Mouse (Mus musculus): ENCODE data around the gene Areg. TPM values are rescaled to one million over a fixed set of nuclear protein-coding genes. Genes with fewer than 3 reads are reported as not detected.

Areg gene
- polyA plus RNA-seq, 1 experiment from 2014 or later: 0.27 TPM

- Histone ChIP-seq H3K36me3 (ENCODE audit: control insufficient read depth, insufficient read depth, low read length) (no peaks in the 10 kb centered on the region), H3K27ac (replicated peaks in 1 of 2; ENCODE audit: control insufficient read depth in 1 of 2, insufficient read depth in 1 of 2, low read depth in 2 of 2, low read length in 2 of 2) (no peak overlapping the region), H3K4me1 (ENCODE audit: control insufficient read depth in 2 of 2, insufficient read depth in 2 of 2, low read length in 2 of 2) (no peaks in the 10 kb centered on the region), H3K9ac (ENCODE audit: low read length) (no peak overlapping the region), H3K27me3 (ENCODE audit: control insufficient read depth, insufficient read depth, low read length) (no peaks in the 10 kb centered on the region), H3K4me2 (ENCODE audit: low read length) (no peak overlapping the region), H3K4me3 (ENCODE audit: control insufficient read depth in 1 of 2, insufficient read depth in 1 of 2, low read depth in 1 of 2, low read length in 2 of 2) (no peak overlapping the region), H3K9me3 (ENCODE audit: control insufficient read depth, low read length) (no peaks in the 10 kb centered on the region)
- ATAC-seq (ENCODE audit: insufficient number of reproducible peaks, insufficient read depth, low FRiP score, low read depth): no peak
- 54% methylated on average over 5 of the region's 5 CpGs for WGBS
Measured at GRCm38 (mm10) chr5:91166601-91167000, 27.2 kb downstream of the Areg start.

GRCm38 (mm10) chr5:91176397-91176796, 37.0 kb downstream of the Areg start:
- no peaks in the 10 kb centered on the region for H3K4me1 ChIP-seq (ENCODE audit: control insufficient read depth in 2 of 2, insufficient read depth in 2 of 2, low read length in 2 of 2)
- ATAC-seq (ENCODE audit: insufficient number of reproducible peaks, insufficient read depth, low FRiP score, low read depth): no peak
- no peaks in the 10 kb centered on the region for H3K27me3 ChIP-seq (ENCODE audit: control insufficient read depth, insufficient read depth, low read length)
- H3K4me2 ChIP-seq (ENCODE audit: low read length): no peak overlapping the region
- H3K36me3 ChIP-seq (ENCODE audit: control insufficient read depth, insufficient read depth, low read length): no peaks in the 10 kb centered on the region
- no peak overlapping the region for H3K9ac ChIP-seq (ENCODE audit: low read length)
- no peaks in the 10 kb centered on the region for H3K9me3 ChIP-seq (ENCODE audit: control insufficient read depth, low read length)
- H3K27ac ChIP-seq (replicated peaks in 1 of 2; ENCODE audit: control insufficient read depth in 1 of 2, insufficient read depth in 1 of 2, low read depth in 2 of 2, low read length in 2 of 2): no peak overlapping the region
- no peak overlapping the region for H3K4me3 ChIP-seq (ENCODE audit: control insufficient read depth in 1 of 2, insufficient read depth in 1 of 2, low read depth in 1 of 2, low read length in 2 of 2)

DNA sequence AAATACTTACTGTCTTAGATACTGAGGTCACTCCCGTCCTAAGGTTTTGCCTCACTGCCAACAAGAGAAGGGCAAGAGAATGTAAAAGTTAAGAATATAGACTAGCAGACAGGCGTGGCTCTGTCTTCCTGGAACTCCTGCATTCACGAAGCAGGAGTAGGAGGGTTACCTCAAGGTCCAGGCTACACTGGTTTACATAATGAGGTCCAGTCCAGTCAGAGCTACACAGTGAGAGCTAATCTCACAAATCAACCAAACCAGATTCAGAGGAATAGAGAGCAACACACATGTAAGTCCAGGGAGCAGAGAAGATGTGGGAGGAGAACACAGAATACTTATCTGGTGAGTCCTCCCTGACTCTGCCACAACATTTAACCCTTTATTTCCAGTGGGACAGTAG, 55.2 kb downstream of the Areg start:
- Histone ChIP-seq H3K27ac (replicated peaks in 1 of 2; ENCODE audit: control insufficient read depth in 1 of 2, insufficient read depth in 1 of 2, low read depth in 2 of 2, low read length in 2 of 2) (no peak overlapping the region), H3K27me3 (ENCODE audit: control insufficient read depth, insufficient read depth, low read length) (no peaks in the 10 kb centered on the region), H3K9me3 (ENCODE audit: control insufficient read depth, low read length) (no peaks in the 10 kb centered on the region), H3K4me3 (ENCODE audit: control insufficient read depth in 1 of 2, insufficient read depth in 1 of 2, low read depth in 1 of 2, low read length in 2 of 2) (no peak overlapping the region), H3K4me2 (ENCODE audit: low read length) (no peak overlapping the region), H3K4me1 (ENCODE audit: control insufficient read depth in 2 of 2, insufficient read depth in 2 of 2, low read length in 2 of 2) (peaks cover 0 to 3% of the 10 kb centered on the region in 2 experiments; a peak in 1 of 4 replicates), H3K36me3 (ENCODE audit: control insufficient read depth, insufficient read depth, low read length) (no peaks in the 10 kb centered on the region), H3K9ac (ENCODE audit: low read length) (no peak overlapping the region)
- WGBS: 63% methylated on average over 3 of the region's 3 CpGs
- no peak for ATAC-seq (ENCODE audit: insufficient number of reproducible peaks, insufficient read depth, low FRiP score, low read depth)

Other genes with a start within 250 kb of the Areg start
- gene Cxcl1, start 248.4 kb upstream of the Areg start, polyA plus RNA-seq (2014; fragmentation: Nextera tagmentation; extraction: Ambion mirVana): 0.42 and 0.66 TPM in 2 replicates
- gene Cxcl2, start 235.7 kb upstream of the Areg start, polyA plus RNA-seq (2014; fragmentation: Nextera tagmentation; extraction: Ambion mirVana): 0.20 TPM in 1 of 2 replicates, not detected in the other
- gene Mthfd2l, start 208.5 kb upstream of the Areg start, polyA plus RNA-seq (2014; fragmentation: Nextera tagmentation; extraction: Ambion mirVana): 34.6 and 35.5 TPM in 2 replicates
- 0.26 TPM in 1 of 2 replicates, not detected in the other for gene Epgn, start 112.1 kb upstream of the Areg start, polyA plus RNA-seq (2014; fragmentation: Nextera tagmentation; extraction: Ambion mirVana)
- gene Ereg, start 65.0 kb upstream of the Areg start, polyA plus RNA-seq (2014; fragmentation: Nextera tagmentation; extraction: Ambion mirVana): 0.19 TPM in 1 of 2 replicates, not detected in the other

Measured in heart, embryonic 14.5 days (tissue).